Mouse (Mus musculus) kidney, adult 2 months (tissue): ENCODE measurements around the gene Pls1. TPM values are rescaled to one million over a fixed set of nuclear protein-coding genes. Genes with fewer than 3 reads are reported as not detected.
A peak's percentile ranks its signal among the peaks of the same experiment; 100 is the strongest.

Experiments
- DNase-seq: peaks from one replicate; pipeline ENCODE4 v3.0.0; 2021
- H3K27ac ChIP-seq: fragments of 200-500 bp; 2 replicates; pipeline ENCODE4 v1.5.1; 2012; ENCODE audit warnings: low read depth, low read length, control low read depth, inconsistent platforms; ENCODE audit not compliant: insufficient read depth
- H3K27me3 ChIP-seq: fragments of 200-500 bp; replicated peaks from 2 replicates; pipeline ENCODE4 v1.6.1; 2012; ENCODE audit warnings: mild to moderate bottlenecking, moderate library complexity, low read length, inconsistent platforms; ENCODE audit not compliant: control insufficient read depth, insufficient read depth
- H3K36me3 ChIP-seq: fragments of 200-500 bp; 2 replicates; pipeline ENCODE4 v1.6.1; 2012; ENCODE audit warnings: mild to moderate bottlenecking, moderate library complexity, low read length, inconsistent platforms; ENCODE audit not compliant: control insufficient read depth, insufficient read depth
- H3K4me1 ChIP-seq: fragments of 200-500 bp; 2 replicates; pipeline ENCODE4 v1.6.1; 2011; ENCODE audit warnings: low read length; ENCODE audit not compliant: control insufficient read depth, insufficient read depth
- H3K4me3 ChIP-seq: fragments of 200-500 bp; 2 replicates; pipeline ENCODE4 v1.5.1; 2011; ENCODE audit warnings: mild to moderate bottlenecking, low read depth, low read length, control low read depth; ENCODE audit not compliant: insufficient read depth
- CTCF ChIP-seq: fragments of 200-500 bp; conservative IDR thresholded peaks from 2 replicates; pipeline ENCODE4 v1.5.1; 2011; ENCODE audit warnings: low read depth, mild to moderate bottlenecking, control low read depth, low read length, moderate library complexity, mixed read lengths; ENCODE audit not compliant: insufficient read depth, insufficient read length
- POLR2A ChIP-seq: fragments of 200-500 bp; IDR thresholded peaks from one replicate; pipeline ENCODE4 v1.6.1; 2011; ENCODE audit warnings: low read depth, low read length, control low read depth
- WGBS: fragments of 180-500 bp; shearing (Covaris S2); methylation state at CpG from one replicate; pipeline ENCODE4 v1.1.7; 2018; 5-methylcytosine and 5-hydroxymethylcytosine counted together
- polyA plus RNA-seq: library from polyadenylated mRNA; depleted of rRNA; stranded (reverse); fragments of >200 nt; gene quantifications from 2 replicates; pipeline ENCODE4 v1.2.3, GENCODE M21; 2012; rRNA removed

Pls1 gene
- polyA plus RNA-seq, result 12.0 and 21.6 TPM in 2 replicates

- Histone ChIP-seq H3K4me3 (peak within 1 kb of the TSS; percentile 83), H3K27ac (peak within 1 kb of the TSS; percentile 46), H3K36me3 (no peaks in the 10 kb centered on the region), H3K4me1 (peaks cover 3% of the 10 kb centered on the region; the same call in 1 of the 2 replicates), H3K27me3 (no peaks in the 10 kb centered on the region)
- WGBS, result 2% methylated on average over 46 of the region's 46 CpGs
- peak; percentile 94 for DNase-seq
- TF ChIP-seq POLR2A, result no peak
- TF ChIP-seq CTCF, result no peak
Observed at GRCm38 (mm10) chr9:95844825-95845460, at the start of gene Pls1. TSS of gene Pls1 (minus strand) at chr9:95845311.

- 90% methylated on average over 2 of the region's 2 CpGs for WGBS
- H3K36me3 ChIP-seq, result peaks cover 5% of the 10 kb centered on the region
- no peak for TF ChIP-seq POLR2A
- TF ChIP-seq CTCF, result no peak
- H3K4me3 ChIP-seq, result no peak overlapping the region
- no peak overlapping the region for H3K27ac ChIP-seq
- peaks cover 2% of the 10 kb centered on the region; the same call in 1 of the 2 replicates for H3K4me1 ChIP-seq
- no peak for DNase-seq
- no peaks in the 10 kb centered on the region for H3K27me3 ChIP-seq
Observed at GRCm38 (mm10) chr9:95882751-95883150, 37.6 kb upstream of the Pls1 start.

- H3K36me3 ChIP-seq, result peaks cover 1% of the 10 kb centered on the region
- no peak for DNase-seq
- no peak for TF ChIP-seq CTCF
- no peak for TF ChIP-seq POLR2A
- WGBS, result 86% methylated on average over 5 of the region's 5 CpGs
- H3K27me3 ChIP-seq, result no peaks in the 10 kb centered on the region
- H3K4me1 ChIP-seq, result no peaks in the 10 kb centered on the region; the same call in 1 of the 2 replicates
- H3K4me3 ChIP-seq, result no peak overlapping the region
- H3K27ac ChIP-seq, result no peak overlapping the region
Observed at GRCm38 (mm10) chr9:95878246-95878645, 33.1 kb upstream of the Pls1 start.

- 0% methylated on average over 31 of the region's 31 CpGs for WGBS
Observed at GRCm38 (mm10) chr9:95858027-95858570, 13.0 kb upstream of the Pls1 start.

GRCm38 (mm10) chr9:95857414-95858026 is 12.4 kb upstream of the Pls1 start, which contains the start of gene Atr:
TSS of gene Atr (plus strand) at chr9:95857597.
- DNase-seq, result peak; percentile 97
- Histone ChIP-seq H3K27ac (peak within 1 kb of the TSS; percentile 44), H3K4me1 (peaks cover 9% of the 10 kb centered on the region; the same call in 1 of the 2 replicates), H3K27me3 (no peaks in the 10 kb centered on the region), H3K4me3 (peak within 1 kb of the TSS; percentile 73), H3K36me3 (no peaks in the 10 kb centered on the region)
- WGBS, result under 1% methylated on average over 69 of the region's 69 CpGs
- TF ChIP-seq CTCF (no peak), POLR2A (no peak)

More at GRCm38 (mm10) chr9:95858027-95858570, 13.0 kb upstream of the Pls1 start:
- Histone ChIP-seq H3K27me3 (no peaks in the 10 kb centered on the region), H3K4me3 (peak overlapping the region; percentile 73), H3K4me1 (peaks cover 9% of the 10 kb centered on the region; the same call in 1 of the 2 replicates), H3K36me3 (no peaks in the 10 kb centered on the region), H3K27ac (no peak overlapping the region)
- DNase-seq, result peak; percentile 51
- TF ChIP-seq CTCF (no peak), POLR2A (no peak)

- DNase-seq, result no peak
- Histone ChIP-seq H3K36me3 (no peaks in the 10 kb centered on the region), H3K4me1 (peaks cover 9% of the 10 kb centered on the region; the same call in 1 of the 2 replicates), H3K27me3 (no peaks in the 10 kb centered on the region), H3K4me3 (no peak overlapping the region), H3K27ac (no peak overlapping the region)
- TF ChIP-seq CTCF (no peak), POLR2A (no peak)
- WGBS, result 82% methylated on average over 4 of the region's 4 CpGs
Observed at GRCm38 (mm10) chr9:95856004-95856403, 10.9 kb upstream of the Pls1 start.

GRCm38 (mm10) chr9:95854891-95855290 is 9.8 kb upstream of the Pls1 start:
- no peaks in the 10 kb centered on the region for H3K36me3 ChIP-seq
- TF ChIP-seq CTCF (no peak), POLR2A (no peak)
- peaks cover 9% of the 10 kb centered on the region; the same call in 1 of the 2 replicates for H3K4me1 ChIP-seq
- H3K27me3 ChIP-seq, result no peaks in the 10 kb centered on the region
- no peak overlapping the region for H3K4me3 ChIP-seq
- peak; percentile 92 for DNase-seq
- peak overlapping the region; percentile 89 for H3K27ac ChIP-seq
- 30% methylated on average over 2 of the region's 2 CpGs for WGBS
